Mouse (Mus musculus) midbrain, embryonic 13.5 days (tissue): Measurements from ENCODE around the gene Emid1. TPM values are rescaled to one million over a fixed set of nuclear protein-coding genes. Genes with fewer than 3 reads are reported as not detected.
"Not testable (repeated sequence)": the region's sequence is repeated elsewhere in the genome, so short reads cannot be mapped to it uniquely, and the experiment has no call there.

Experiments used
- ATAC-seq: fragments of 200-750 bp; cut with Nextera tagmentation; 2 replicates; pipeline ENCODE4 v1.8.0; 2017; ENCODE audit warnings: mild to moderate bottlenecking, moderate TSS enrichment, moderate library complexity
- H3K27ac ChIP-seq: fragments of 300-500 bp; sonication (generic); 2 replicates; pipeline ENCODE4 v1.5.1; 2015; ENCODE audit warnings: inconsistent platforms, mild to moderate bottlenecking, moderate library complexity
- H3K27me3 ChIP-seq: fragments of 300-500 bp; sonication (generic); 2 replicates; pipeline ENCODE4 v1.6.1; 2015; ENCODE audit warnings: mild to moderate bottlenecking, inconsistent platforms
- H3K36me3 ChIP-seq: fragments of 300-500 bp; sonication (generic); 2 replicates; pipeline ENCODE4 v1.6.1; 2015; ENCODE audit warnings: mild to moderate bottlenecking, inconsistent platforms
- H3K4me1 ChIP-seq: fragments of 300-500 bp; sonication (generic); replicated peaks from 2 replicates; pipeline ENCODE4 v1.6.1; 2015; ENCODE audit warnings: inconsistent platforms
- H3K4me2 ChIP-seq: fragments of 300-500 bp; sonication (generic); replicated peaks from 2 replicates; pipeline ENCODE4 v1.6.1; 2015; ENCODE audit warnings: moderate library complexity, mild to moderate bottlenecking, inconsistent platforms
- H3K4me3 ChIP-seq: fragments of 300-500 bp; sonication (generic); replicated peaks from 2 replicates; pipeline ENCODE4 v1.5.1; 2015; ENCODE audit warnings: mild to moderate bottlenecking, inconsistent platforms
- H3K9ac ChIP-seq: fragments of 300-500 bp; sonication (generic); replicated peaks from 2 replicates; pipeline ENCODE4 v1.6.1; 2015; ENCODE audit warnings: mild to moderate bottlenecking, inconsistent platforms
- H3K9me3 ChIP-seq: fragments of 300-500 bp; sonication (generic); 2 replicates; pipeline ENCODE4 v1.6.1; 2016; ENCODE audit warnings: mild to moderate bottlenecking, inconsistent platforms
- WGBS: fragments of 180-500 bp; shearing (Covaris S2); methylation state at CpG from one replicate; pipeline ENCODE4 v1.1.7; 2015; 5-methylcytosine and 5-hydroxymethylcytosine counted together
- polyA plus RNA-seq: library from polyadenylated mRNA; unstranded; fragments of >200 nt; fragmentation: Nextera tagmentation; extraction: Ambion mirVana; gene quantifications from 2 replicates; pipeline ENCODE4 v1.2.1, GENCODE M21; 2015

Gene Emid1
- polyA plus RNA-seq, 1 experiment from 2014 or later: 6.7 TPM

DNA sequence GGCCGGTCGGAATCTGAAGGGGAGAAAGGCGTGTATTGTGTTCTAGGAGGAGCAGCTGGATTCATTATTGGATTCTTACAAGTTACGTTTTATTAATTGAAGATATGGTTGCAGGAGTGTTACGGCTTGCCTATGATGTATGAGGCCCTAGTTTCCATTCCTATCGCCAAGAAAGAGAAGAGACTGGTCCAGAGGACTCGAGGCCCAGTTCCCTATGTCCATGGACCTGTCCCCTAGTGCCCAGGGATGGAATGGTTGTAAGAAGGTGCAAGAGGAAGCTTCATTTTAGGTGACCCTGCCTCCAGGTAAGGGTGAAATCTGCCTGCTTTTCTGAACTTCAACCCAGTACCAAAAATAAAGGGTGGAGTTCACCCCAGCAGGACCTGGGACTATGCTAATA lies 51.8 kb downstream of the Emid1 start:
- Histone ChIP-seq H3K9ac (peak overlapping the region; percentile 99), H3K4me1 (peaks cover 38% of the 10 kb centered on the region), H3K4me3 (peak overlapping the region; percentile 99), H3K36me3 (peaks cover 20% of the 10 kb centered on the region), H3K9me3 (no peaks in the 10 kb centered on the region), H3K4me2 (peak overlapping the region; percentile 76), H3K27ac (peak overlapping the region; percentile 92), H3K27me3 (no peaks in the 10 kb centered on the region)
- WGBS: under 1% methylated on average over 7 of the region's 7 CpGs
- ATAC-seq: no peak

DNA sequence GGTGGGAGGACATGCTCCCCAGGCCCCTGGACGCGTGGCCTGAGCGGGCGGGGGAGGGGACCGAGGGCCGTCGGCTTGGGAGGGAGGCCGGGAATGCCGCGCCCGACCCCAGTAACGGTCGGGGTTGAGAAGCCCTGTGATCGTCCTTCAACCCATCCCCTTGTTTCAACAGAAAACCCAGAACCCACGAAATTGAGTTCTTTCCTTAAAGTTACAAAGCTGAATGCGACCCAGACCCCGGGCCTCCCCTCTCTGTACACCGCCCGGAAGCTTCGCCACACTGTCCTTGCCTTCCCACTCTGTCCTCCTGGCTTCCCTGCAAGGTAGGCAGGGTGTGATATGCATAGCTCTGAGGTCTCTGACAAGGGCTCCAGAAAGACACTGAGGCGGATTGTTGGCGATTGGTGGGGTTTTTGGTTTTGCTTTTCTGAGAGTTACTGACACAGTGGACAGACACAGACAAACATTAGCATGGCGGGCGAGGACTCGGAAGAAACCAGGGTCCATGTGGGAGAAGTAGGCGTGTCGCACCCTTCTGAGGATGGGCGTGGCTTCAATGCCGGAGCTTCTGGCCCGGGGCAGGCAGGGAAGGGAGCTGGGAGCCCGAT lies 52.4 kb downstream of the Emid1 start:
- Histone ChIP-seq H3K9me3 (no peaks in the 10 kb centered on the region), H3K4me2 (peak overlapping the region; percentile 76), H3K27ac (peak overlapping the region; percentile 92), H3K4me1 (peaks cover 38% of the 10 kb centered on the region), H3K4me3 (peak overlapping the region; percentile 99), H3K9ac (peak overlapping the region; percentile 99), H3K36me3 (peaks cover 15% of the 10 kb centered on the region; the same call in 1 of the 2 replicates), H3K27me3 (no peaks in the 10 kb centered on the region)
- 0% methylated on average over 31 of the region's 31 CpGs for WGBS
- peak; percentile 84 for ATAC-seq

DNA sequence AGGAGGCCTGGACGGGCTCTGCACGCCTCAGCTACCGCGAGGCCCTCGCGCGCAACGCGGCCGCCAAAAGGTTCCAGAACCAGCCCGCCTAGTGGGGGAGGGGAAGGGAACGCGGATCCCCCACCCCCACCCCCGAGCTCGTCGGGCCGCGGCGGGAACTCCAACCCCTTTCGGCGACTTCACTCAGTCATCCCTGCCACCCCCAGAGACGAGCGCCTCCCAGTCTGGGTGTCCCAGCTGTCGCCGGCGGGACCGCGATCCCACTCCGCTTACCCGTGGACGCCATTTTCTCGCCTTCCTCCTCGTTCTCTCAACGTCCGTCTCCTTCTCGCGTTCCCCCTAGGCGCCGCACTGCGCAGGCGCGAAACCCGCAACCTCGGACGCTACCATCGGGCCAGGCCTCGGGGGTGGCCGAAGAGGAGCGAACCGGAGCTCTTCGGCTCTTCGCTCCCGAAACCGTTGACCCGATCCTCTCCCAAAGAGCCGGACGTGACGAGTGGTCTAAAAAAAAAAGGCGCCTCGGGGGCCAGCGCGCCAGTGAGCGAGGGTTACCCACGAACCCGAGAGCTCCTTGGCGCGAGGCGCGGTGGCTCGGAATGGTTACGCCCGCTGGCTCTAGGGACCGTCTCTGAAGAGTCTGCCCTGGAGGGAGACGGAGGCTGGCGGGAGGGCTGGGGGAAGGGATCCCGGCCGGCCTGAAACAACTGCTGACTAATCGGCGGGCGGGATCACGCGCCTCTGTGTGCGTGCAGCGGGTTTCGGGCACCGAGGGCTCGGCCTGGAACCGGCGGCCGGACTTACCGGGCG lies 53.1 kb downstream of the Emid1 start, which contains the start of the genes Rhbdd3 and Ewsr1:
Rhbdd3 (plus strand) TSS at position 191 of the 807 bp plus-strand sequence.
Ewsr1 (minus strand) TSS at position 531 of the 807 bp plus-strand sequence.
- H3K27ac ChIP-seq: peak within 1 kb of the TSS; percentile 92
- H3K36me3 ChIP-seq: peaks cover 9% of the 10 kb centered on the region; the same call in 1 of the 2 replicates
- ATAC-seq: peak; percentile 90
- H3K27me3 ChIP-seq: no peaks in the 10 kb centered on the region
- WGBS: under 1% methylated on average over 73 of the region's 92 CpGs
- peak within 1 kb of the TSS; percentile 99 for H3K4me3 ChIP-seq
- peak within 1 kb of the TSS; percentile 99 for H3K9ac ChIP-seq
- peaks cover 41% of the 10 kb centered on the region for H3K4me1 ChIP-seq
- H3K4me2 ChIP-seq: peak within 1 kb of the TSS; percentile 95
- no peaks in the 10 kb centered on the region for H3K9me3 ChIP-seq

DNA sequence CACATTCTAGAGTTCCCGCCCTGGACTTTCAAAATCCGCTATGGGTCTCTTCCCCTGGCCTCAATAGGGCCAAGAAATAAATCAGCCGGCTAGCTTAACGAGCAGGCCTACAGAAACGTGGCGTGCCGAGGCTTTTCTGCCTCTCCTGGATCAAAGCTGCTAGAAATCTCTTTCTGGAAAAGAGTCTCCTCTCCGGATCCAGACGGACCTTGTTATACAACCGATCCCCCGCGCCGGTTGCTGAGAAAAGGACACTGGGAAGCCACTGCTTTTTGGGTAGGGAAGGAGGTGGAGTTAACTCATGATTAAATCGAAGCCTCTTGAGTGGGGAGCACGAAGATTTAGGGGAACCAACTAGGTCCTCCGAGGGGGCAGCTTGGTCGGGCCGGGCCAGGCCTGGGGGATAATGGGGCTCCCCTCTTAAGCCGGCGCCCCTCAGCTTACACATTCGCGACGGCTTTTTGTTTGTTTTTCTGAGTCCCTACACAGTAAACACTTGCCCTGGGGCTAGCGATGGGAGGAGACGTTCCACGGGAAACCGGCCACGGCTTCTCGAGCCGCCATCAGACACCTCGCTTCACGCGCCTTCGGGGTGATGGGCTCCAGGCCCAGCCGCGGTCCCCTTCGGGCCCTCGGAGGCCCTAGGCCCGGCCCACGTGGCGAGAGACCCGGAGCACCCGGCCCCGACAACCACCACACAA lies 53.9 kb downstream of the Emid1 start:
- peak overlapping the region; percentile 95 for H3K4me2 ChIP-seq
- H3K27ac ChIP-seq: peak overlapping the region; percentile 92
- no peaks in the 10 kb centered on the region for H3K27me3 ChIP-seq
- peaks cover 1% of the 10 kb centered on the region; the same call in 1 of the 2 replicates for H3K36me3 ChIP-seq
- H3K4me3 ChIP-seq: peak overlapping the region; percentile 99
- H3K9me3 ChIP-seq: no peaks in the 10 kb centered on the region
- WGBS: under 1% methylated on average over 44 of the region's 44 CpGs
- H3K4me1 ChIP-seq: peaks cover 42% of the 10 kb centered on the region
- ATAC-seq: peak; percentile 53
- H3K9ac ChIP-seq: peak overlapping the region; percentile 99

DNA sequence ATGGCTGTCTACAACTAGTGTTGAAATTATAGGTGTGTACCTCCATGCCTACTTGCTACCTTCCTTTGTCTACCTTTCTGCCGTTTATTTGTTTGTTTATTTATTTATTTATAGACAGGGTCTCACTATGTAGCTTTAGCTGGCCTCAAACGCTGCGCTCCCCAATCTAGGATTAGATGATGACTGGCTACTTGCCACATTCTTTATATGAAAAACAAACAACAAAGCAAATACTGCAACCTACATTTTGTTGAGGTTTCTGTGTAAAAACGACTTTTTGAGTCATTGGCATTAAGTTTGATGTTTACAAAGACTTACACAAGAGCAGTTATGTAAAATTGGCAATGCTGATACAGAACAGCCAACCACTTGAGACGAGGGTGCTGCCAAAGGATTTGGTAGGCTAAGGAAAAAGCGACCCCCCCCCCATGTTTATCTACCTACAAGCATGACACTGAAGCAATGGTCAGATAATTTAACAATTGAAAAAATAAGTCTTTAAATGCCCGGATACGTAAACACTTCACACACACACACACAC lies 55.5 kb downstream of the Emid1 start:
- ATAC-seq: no peak
- peak overlapping the region; percentile 99 for H3K4me3 ChIP-seq
- 74% methylated on average over 8 of the region's 8 CpGs for WGBS
- H3K4me1 ChIP-seq: peaks cover 41% of the 10 kb centered on the region
- no peak overlapping the region for H3K27ac ChIP-seq
- H3K27me3 ChIP-seq: no peaks in the 10 kb centered on the region
- no peaks in the 10 kb centered on the region for H3K9me3 ChIP-seq
- peaks cover 11% of the 10 kb centered on the region for H3K36me3 ChIP-seq
- peak overlapping the region; percentile 95 for H3K4me2 ChIP-seq
- no peak overlapping the region for H3K9ac ChIP-seq

DNA sequence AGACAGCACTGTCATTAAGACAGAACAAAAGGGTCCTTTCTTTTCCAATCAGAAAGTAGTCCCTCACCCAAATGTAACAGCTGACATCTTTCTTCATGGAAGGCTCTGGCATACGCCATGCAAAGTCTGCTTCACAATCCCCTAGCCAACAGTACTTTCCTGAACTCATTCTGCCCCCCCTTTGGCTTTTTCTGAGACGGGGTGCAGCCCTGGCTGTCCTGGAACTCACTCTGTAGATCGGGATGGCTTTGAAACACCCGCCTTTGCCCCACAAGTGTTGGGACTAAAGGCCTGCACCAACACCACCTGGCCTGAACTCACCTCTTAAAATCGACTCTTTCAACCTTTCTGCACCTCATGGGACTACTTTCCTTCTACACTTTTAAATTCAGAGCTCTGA lies 56.2 kb downstream of the Emid1 start:
- Histone ChIP-seq H3K36me3 (peaks cover 17% of the 10 kb centered on the region), H3K4me2 (peak overlapping the region; percentile 95), H3K27ac (no peak overlapping the region), H3K9me3 (no peaks in the 10 kb centered on the region), H3K27me3 (no peaks in the 10 kb centered on the region), H3K4me1 (peaks cover 35% of the 10 kb centered on the region), H3K4me3 (no peak overlapping the region), H3K9ac (no peak overlapping the region)
- 82% methylated on average over 5 of the region's 5 CpGs for WGBS
- ATAC-seq: no peak

DNA sequence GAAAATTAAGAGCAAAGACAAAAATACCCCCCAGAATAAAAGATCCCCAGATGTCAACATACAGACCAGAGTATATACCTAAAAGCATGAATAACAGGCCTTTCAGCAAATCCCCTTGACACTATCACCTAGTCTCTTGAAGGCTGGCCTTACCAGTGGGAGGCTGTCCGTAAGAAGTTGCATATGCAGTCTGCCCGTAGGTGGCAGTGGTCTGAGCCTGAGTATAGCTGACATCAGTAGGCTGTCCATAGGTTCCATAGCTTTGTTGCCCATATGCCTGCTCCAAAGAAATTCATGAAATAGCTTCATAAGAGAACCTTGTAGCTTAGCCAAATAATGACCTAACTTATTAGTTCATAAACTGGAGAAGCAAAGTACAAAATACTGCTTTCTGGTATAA lies 60.4 kb downstream of the Emid1 start:
- H3K36me3 ChIP-seq: peaks cover 54% of the 10 kb centered on the region

DNA sequence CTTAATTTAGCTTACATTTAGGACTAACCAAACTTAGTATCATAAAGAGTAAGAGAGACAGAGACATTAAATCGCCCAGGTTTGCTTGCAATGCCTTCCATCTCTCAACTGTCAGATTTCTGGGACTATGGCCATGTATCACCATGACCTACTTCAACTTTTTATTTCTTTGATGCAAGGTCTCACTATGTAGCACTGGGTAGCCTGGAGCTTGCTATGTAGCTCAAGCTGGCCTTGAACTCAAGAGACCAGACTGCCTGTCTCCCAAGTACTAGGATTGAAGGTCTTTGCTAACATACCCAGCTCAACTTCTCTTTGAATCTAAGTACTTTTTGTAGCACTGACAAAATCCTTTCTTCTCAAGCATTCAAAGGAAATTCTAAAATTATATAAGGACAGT lies 62.9 kb downstream of the Emid1 start:
- Histone ChIP-seq H3K27ac (no peak overlapping the region), H3K36me3 (peaks cover 80% of the 10 kb centered on the region), H3K9ac (no peak overlapping the region), H3K27me3 (no peaks in the 10 kb centered on the region), H3K4me1 (peaks cover 3% of the 10 kb centered on the region; the same call in 1 of the 2 replicates), H3K9me3 (no peaks in the 10 kb centered on the region), H3K4me3 (no peak overlapping the region), H3K4me2 (no peak overlapping the region)
- no peak for ATAC-seq
- WGBS: 86% methylated on average over 1 of the region's 1 CpGs

More for the DNA sequence above, 60.4 kb downstream of the Emid1 start:
- no peak for ATAC-seq
- Histone ChIP-seq H3K9me3 (no peaks in the 10 kb centered on the region), H3K9ac (no peak overlapping the region), H3K4me3 (no peak overlapping the region), H3K27me3 (no peaks in the 10 kb centered on the region), H3K4me2 (no peak overlapping the region), H3K27ac (no peak overlapping the region), H3K4me1 (peaks cover 15% of the 10 kb centered on the region)
- 49% methylated on average over 2 of the region's 2 CpGs for WGBS

DNA sequence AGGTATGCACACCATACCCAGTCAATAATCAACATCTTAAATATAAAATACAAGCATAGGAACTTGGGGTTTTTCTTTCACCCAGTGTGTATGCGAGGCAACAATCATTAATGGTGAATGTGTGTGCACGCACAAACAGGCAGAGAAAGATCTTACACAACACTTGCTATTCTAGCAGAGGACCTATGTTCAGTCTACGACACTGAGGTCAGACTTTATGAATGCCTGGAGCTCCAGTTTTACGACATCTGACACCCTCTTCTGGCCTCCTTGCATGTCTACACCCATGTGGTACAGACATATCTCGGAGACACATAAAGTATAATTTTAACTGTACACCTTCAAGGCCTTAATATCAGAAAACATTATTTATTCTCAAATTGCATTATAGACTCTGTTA lies 75.2 kb downstream of the Emid1 start:
- WGBS: 90% methylated on average over 4 of the region's 5 CpGs
- not testable (repeated sequence) for H3K4me2 ChIP-seq, H3K27ac ChIP-seq, H3K9ac ChIP-seq, ATAC-seq, H3K4me1 ChIP-seq, H3K9me3 ChIP-seq, H3K4me3 ChIP-seq, H3K27me3 ChIP-seq
- peaks cover 78% of the 10 kb centered on the region for H3K36me3 ChIP-seq

DNA sequence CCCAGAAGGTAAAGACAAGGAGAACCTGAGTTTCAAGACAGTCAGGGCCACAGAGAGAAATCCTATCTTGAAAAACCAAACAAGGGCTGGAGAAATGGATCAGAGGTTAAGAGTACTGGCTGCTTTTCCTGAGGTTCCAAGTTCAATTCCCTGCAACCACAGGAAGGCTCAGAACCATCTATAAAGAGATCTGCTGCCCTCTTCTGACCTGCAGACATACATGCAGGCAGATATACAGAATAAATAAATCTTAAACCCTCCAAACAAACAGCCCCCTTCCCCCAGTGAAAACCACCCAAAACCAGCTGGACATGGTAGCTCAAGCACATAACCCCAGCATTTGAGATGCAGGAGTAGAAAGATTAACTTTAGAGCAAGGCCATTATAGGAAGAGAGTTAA lies 76.3 kb downstream of the Emid1 start:
- Histone ChIP-seq H3K4me3 (no peak overlapping the region), H3K9ac (no peak overlapping the region), H3K4me1 (no peaks in the 10 kb centered on the region), H3K4me2 (no peak overlapping the region), H3K36me3 (peaks cover 83% of the 10 kb centered on the region), H3K27ac (no peak overlapping the region), H3K27me3 (no peaks in the 10 kb centered on the region), H3K9me3 (no peaks in the 10 kb centered on the region)
- ATAC-seq: no peak

DNA sequence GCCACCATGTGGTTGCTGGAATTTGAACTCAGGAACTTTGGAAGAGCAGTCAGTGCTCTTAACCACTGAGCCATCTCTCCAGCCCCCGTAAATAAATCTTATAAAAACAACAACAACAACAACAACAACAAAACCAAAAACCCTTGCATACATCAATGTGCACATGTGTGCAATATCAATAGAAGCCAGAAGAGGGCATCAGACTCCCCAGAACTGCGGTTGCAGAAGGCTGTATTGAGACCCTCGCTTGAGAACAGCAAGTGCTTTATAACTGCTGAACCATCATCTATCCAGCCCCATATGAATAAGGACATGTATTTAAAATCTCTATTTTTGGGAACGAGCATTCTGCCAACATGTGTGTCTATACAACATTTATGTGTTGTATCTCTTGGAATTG lies 77.2 kb downstream of the Emid1 start:
- peak; percentile 24; the same call in 1 of the 2 replicates for ATAC-seq
- Histone ChIP-seq H3K9me3 (no peaks in the 10 kb centered on the region), H3K4me3 (no peak overlapping the region), H3K36me3 (peaks cover 84% of the 10 kb centered on the region), H3K27ac (no peak overlapping the region), H3K9ac (no peak overlapping the region), H3K27me3 (no peaks in the 10 kb centered on the region), H3K4me1 (no peaks in the 10 kb centered on the region), H3K4me2 (no peak overlapping the region)
- WGBS: 74% methylated on average over 4 of the region's 4 CpGs
